Mouse (Mus musculus) activated CD4-positive, CD25-positive, alpha-beta regulatory T cell, adult 4 months (primary cell): ENCODE measurements around the gene Cltc. TPM values are rescaled to one million over a fixed set of nuclear protein-coding genes. Genes with fewer than 3 reads are reported as not detected.

ENCODE experiments used
- ATAC-seq: one replicate; pipeline ENCODE4 v1.8.0; 2017
- polyA plus RNA-seq, 2 experiments: library from polyadenylated mRNA; unstranded; fragments of 100-300 nt; shearing (Covaris generic); gene quantifications; one replicate each; pipeline ENCODE4 v1.2.1; 2017

Cltc gene
- polyA plus RNA-seq, 2 experiments from 2014 or later: 79.9 to 83.6 TPM

- ATAC-seq: no peak
Observed at GRCm38 (mm10) chr11:86644553-86644952, 112.8 kb downstream of the Cltc start.

Other genes with a start within 250 kb of the Cltc start
- gene Rps6kb1, start 212.8 kb downstream of the Cltc start, polyA plus RNA-seq: 10 to 100 TPM; 40.2 to 56.5 TPM
- gene Tubd1, start 212.6 kb downstream of the Cltc start, polyA plus RNA-seq: 1 to 10 TPM; 5.7 to 5.9 TPM
- 100 to 1,000 TPM; 563 to 667 TPM for gene Vmp1, start 73.7 kb downstream of the Cltc start, polyA plus RNA-seq
- gene Ptrh2, start 73.6 kb downstream of the Cltc start, polyA plus RNA-seq: 10 to 100 TPM in 1 of 2 experiments, 1 to 10 TPM in 1; 9.9 to 10.6 TPM
- 10 to 100 TPM; 20.1 TPM for gene Dhx40, start 50.2 kb upstream of the Cltc start, polyA plus RNA-seq
- gene Ypel2, start 236.1 kb upstream of the Cltc start, polyA plus RNA-seq: 1 to 10 TPM; 5.0 to 8.5 TPM